Mouse (Mus musculus) cerebellum, postnatal 10 days (tissue): ENCODE data around the gene 4933411K16Rik.

Experiments used
- DNase-seq, 2 experiments: peaks; one replicate each; pipeline ENCODE4 v3.0.0; 2021; ENCODE audit warnings: mixed read lengths in 2 of 2

4933411K16Rik gene

GRCm38 (mm10) chr19:42051948-42052347 is at the start of gene 4933411K16Rik:
TSS of gene 4933411K16Rik (plus strand) at chr19:42052248.
- peak in 1 of 2 experiments; percentile 33 for DNase-seq

GRCm38 (mm10) chr19:42004258-42004657 is 47.8 kb upstream of the 4933411K16Rik start:
- DNase-seq = peak; percentile 59 to 62

- no peak for DNase-seq
Observed at GRCm38 (mm10) chr19:42005616-42006015, 46.4 kb upstream of the 4933411K16Rik start.

DNA sequence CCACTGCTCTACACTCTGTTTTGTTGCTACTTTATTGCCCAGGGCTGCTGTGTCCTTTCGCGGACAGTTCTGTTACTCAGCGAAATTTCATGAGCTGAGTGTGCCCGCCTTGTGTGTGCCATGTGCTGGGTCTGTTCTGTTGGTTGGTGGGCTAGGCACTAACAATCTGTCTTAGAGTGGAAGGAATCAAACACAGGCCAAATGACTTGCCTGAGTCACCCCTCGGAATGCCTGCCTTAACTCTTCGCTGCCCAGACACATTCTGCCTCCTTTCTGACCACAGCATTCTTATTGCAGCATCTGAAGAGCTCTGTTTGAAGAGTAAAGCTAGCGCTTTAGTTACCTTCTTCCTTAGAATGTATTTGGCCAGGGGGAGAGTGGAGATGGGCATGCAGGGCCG is 45.5 kb upstream of the 4933411K16Rik start:
- DNase-seq = no peak

GRCm38 (mm10) chr19:42008586-42008985 is 43.5 kb upstream of the 4933411K16Rik start:
- DNase-seq = no peak

- DNase-seq = no peak
Observed at GRCm38 (mm10) chr19:42009067-42009466, 43.0 kb upstream of the 4933411K16Rik start.

GRCm38 (mm10) chr19:42010436-42010835 is 41.6 kb upstream of the 4933411K16Rik start:
- no peak for DNase-seq

GRCm38 (mm10) chr19:42011123-42011522 is 40.9 kb upstream of the 4933411K16Rik start:
- DNase-seq = no peak

- DNase-seq = no peak
Observed at GRCm38 (mm10) chr19:42014231-42014825, 37.7 kb upstream of the 4933411K16Rik start.

DNA sequence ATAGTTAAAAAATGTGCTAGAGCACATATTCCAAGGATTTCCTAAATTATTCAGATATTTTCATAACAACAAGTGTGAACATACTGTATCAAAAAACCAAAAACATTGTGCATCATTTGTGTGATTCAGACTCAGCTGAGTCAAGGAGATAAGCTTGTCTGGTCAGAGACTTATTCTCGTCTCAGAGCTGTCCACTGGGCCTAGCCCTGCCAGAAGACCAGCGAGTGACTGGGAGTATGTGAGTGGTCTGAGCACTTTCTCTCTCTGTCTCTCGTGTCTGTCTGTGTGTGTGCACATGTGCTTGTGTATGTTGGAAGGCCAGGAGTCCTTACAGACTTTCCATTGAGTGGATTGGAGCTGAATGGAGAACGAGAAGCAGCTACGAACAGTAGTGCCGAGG is 37.0 kb upstream of the 4933411K16Rik start:
- no peak for DNase-seq

DNA sequence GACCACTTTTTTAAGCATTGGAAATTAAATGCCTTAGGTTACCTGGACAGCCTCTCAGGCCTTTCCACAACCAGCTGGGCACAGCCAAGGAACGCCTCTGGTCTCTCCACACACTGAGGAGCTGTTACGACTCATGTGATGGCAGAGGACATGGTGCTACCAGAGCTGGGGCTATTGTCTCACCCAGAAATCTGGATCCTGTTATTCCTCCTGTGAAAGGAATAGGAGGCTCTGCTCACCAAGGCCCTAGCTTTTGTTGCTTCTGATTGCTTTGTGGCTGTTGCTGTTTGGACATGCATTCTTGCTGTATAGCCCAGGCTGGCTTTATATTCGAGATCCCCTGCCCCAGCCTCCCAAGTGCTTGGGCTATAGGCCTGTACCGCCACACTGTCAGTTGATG is 35.8 kb upstream of the 4933411K16Rik start:
- no peak for DNase-seq

- peak in 1 of 2 experiments; percentile 38 for DNase-seq
Observed at GRCm38 (mm10) chr19:42016840-42017239, 35.2 kb upstream of the 4933411K16Rik start.

DNA sequence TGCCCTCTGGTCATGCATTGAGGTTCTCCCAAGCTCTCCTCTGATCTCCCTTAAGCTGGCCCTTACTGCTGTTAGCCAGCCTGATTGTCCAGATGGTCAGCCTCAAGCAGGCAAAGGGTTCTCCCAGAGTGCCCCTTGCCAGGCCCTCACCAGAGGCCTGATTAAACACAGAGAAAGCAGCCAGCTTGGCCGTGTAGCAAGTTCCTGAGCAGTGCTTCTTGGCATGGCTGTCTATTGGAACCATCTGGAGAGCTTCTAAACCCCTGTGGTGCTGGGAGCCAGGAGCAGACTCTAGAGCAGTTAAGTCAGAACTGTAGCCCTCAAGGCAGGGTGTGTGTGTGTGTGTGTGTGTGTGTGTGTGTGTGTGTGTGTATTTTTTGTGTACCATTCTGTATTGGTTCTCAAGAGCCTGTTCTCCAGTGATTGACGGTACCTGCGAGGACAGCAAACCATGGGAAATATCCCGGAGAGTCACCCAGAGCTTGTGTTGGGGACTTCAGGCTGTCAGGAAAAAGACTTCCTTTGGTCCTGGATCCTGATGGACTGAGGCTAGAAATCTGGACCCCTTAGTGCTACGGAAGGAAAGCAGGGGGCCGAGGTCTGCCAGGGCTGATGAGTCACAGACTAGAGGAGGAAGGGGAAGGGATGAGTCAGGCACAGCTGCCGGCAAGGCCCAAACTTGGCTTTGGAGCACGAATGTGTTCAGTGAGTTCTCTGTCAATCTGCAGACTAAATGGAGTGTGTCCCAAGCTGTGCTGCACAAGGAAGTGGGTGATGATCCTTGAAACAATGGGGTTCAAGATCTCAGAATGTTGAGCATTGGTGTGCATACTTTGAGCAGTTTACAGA is 34.4 kb upstream of the 4933411K16Rik start:
- DNase-seq = peak; percentile 92 to 94

- DNase-seq = no peak
Observed at GRCm38 (mm10) chr19:42019011-42019522, 33.0 kb upstream of the 4933411K16Rik start.

GRCm38 (mm10) chr19:42021681-42022541 is 30.1 kb upstream of the 4933411K16Rik start:
- DNase-seq = no peak

- no peak for DNase-seq
Observed at GRCm38 (mm10) chr19:42022542-42022848, 29.6 kb upstream of the 4933411K16Rik start.

GRCm38 (mm10) chr19:42026158-42026557 is 25.9 kb upstream of the 4933411K16Rik start:
- DNase-seq = peak; percentile 91 to 92

GRCm38 (mm10) chr19:42031112-42031511 is 20.9 kb upstream of the 4933411K16Rik start:
- no peak for DNase-seq

GRCm38 (mm10) chr19:42033611-42034010 is 18.4 kb upstream of the 4933411K16Rik start:
- peak; percentile 63 to 74 for DNase-seq

GRCm38 (mm10) chr19:42034146-42034775 is 17.8 kb upstream of the 4933411K16Rik start:
- DNase-seq = peak; percentile 46 to 60

- DNase-seq = no peak
Observed at GRCm38 (mm10) chr19:42034881-42035455, 17.1 kb upstream of the 4933411K16Rik start.
